Mouse (Mus musculus): ENCODE results near the gene Ubl4b. TPM values are rescaled to one million over a fixed set of nuclear protein-coding genes. Genes with fewer than 3 reads are reported as not detected.

Gene Ubl4b
- polyA plus RNA-seq, 1 experiment = not detected

DNA sequence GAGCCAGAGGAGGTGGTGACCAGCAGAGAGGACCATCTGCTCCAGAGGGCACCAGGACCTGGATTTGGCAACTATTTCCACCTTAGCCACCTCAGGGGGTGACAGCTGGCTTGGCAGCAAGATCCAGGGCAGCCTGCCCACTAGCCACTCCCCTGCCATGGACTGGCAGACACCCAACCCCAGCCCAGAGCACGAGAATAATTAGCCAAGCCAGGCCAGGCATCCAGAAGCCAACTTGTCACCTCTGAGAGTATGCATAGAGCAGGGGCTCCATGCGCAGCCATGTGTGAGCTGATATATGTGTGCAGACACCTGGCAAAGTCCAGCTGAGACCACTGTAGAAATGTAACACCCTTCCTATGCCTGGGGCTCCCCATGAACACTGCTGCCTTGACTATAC lies 7.9 kb downstream of the Ubl4b start:
- Histone ChIP-seq H3K27ac (replicated peaks; ENCODE audit: low read depth, low read length) (no peak overlapping the region), H3K4me1 (ENCODE audit: control insufficient read depth, insufficient read depth, insufficient read length, low read length) (no peaks in the 10 kb centered on the region), H3K4me3 (ENCODE audit: insufficient read depth, low read depth, low read length) (no peak overlapping the region)

DNA sequence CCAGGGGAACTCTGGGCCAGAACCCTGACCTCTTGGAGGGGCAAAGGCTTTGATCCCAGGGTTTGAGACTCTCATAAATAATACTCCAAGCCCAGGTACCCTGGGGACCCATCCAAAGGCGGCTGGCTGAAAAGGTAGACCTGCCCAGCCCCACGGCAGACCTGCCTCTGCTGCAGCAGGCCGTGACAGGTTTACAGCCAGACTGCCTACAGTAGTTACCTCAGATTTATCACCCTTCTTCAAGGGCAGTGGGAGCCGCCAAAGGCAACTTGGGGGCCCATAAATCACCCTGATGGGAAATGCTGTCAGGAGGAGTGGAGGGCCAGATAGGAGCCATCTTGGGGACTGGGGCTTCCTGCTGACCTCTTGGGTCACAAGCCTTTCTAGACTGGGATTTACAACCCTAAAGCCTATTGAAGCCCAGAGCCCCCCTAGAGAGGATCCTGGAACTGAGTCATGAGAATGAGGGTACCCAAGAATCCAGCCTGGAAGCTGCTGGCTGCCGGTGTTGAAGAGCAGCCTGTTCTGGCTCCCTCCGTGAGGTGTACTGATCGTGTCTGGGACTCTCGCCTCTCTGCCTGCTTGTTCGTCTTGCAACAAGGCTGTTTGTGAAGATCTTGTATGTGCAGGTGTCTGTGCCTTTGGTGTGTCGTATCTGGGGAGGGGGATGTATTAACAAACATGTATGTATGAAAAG lies 9.0 kb downstream of the Ubl4b start:
- no peaks in the 10 kb centered on the region for H3K4me1 ChIP-seq (ENCODE audit: control insufficient read depth, insufficient read depth, insufficient read length, low read length)
- no peak overlapping the region for H3K27ac ChIP-seq (replicated peaks; ENCODE audit: low read depth, low read length)
- H3K4me3 ChIP-seq (ENCODE audit: insufficient read depth, low read depth, low read length) = no peak overlapping the region

DNA sequence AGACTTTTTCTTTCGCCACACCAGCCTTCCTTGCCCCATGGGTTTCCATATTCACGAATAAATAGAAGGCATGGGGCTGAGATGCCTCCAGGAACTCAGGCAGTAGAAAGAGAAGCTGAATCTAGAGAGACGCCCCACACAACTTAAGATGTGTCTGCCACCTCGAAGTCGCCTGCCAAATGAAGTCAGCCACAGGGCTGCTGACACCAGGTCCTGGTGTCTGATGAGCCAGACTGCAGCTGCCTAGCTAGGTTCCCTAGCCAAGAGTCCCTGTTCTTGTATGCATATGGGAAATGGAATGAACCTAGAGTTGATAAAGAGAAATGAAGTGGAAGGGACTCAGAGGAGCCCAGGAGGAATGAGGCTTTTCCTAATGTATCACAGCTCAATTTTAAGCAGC lies 9.6 kb downstream of the Ubl4b start:
- Histone ChIP-seq H3K4me3 (ENCODE audit: insufficient read depth, low read depth, low read length) (no peak overlapping the region), H3K27ac (replicated peaks; ENCODE audit: low read depth, low read length) (no peak overlapping the region), H3K4me1 (ENCODE audit: control insufficient read depth, insufficient read depth, insufficient read length, low read length) (no peaks in the 10 kb centered on the region)

GRCm38 (mm10) chr3:107543158-107544080 lies 11.5 kb downstream of the Ubl4b start:
- Histone ChIP-seq H3K4me3 (ENCODE audit: insufficient read depth, low read depth, low read length) (no peak overlapping the region), H3K27ac (replicated peaks; ENCODE audit: low read depth, low read length) (no peak overlapping the region), H3K4me1 (ENCODE audit: control insufficient read depth, insufficient read depth, insufficient read length, low read length) (no peaks in the 10 kb centered on the region)

GRCm38 (mm10) chr3:107542584-107542983 lies 12.3 kb downstream of the Ubl4b start:
- H3K4me1 ChIP-seq (ENCODE audit: control insufficient read depth, insufficient read depth, insufficient read length, low read length) = no peaks in the 10 kb centered on the region
- no peak overlapping the region for H3K4me3 ChIP-seq (ENCODE audit: insufficient read depth, low read depth, low read length)
- H3K27ac ChIP-seq (replicated peaks; ENCODE audit: low read depth, low read length) = no peak overlapping the region

DNA sequence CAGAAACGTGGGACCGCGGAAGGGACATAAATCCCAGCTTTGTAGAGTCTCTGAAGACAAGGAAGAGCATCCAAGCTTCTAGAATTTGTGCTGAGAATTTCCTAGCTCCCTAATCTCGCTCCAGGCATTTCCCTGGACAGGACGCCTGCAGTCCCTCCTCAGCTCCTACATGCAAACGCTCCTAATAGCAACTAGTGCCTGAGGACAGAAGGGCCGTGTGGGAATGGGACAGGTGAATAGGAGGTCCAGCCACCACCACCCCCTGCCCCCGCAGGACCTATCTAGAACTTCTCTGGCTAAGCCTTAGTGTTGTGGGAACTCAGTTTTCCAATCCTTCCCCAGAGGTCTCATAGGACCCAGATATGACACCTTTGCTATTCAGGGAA lies 17.4 kb downstream of the Ubl4b start:
- H3K27ac ChIP-seq (replicated peaks; ENCODE audit: low read depth, low read length) = no peak overlapping the region
- no peak overlapping the region for H3K4me3 ChIP-seq (ENCODE audit: insufficient read depth, low read depth, low read length)
- H3K4me1 ChIP-seq (ENCODE audit: control insufficient read depth, insufficient read depth, insufficient read length, low read length) = no peaks in the 10 kb centered on the region; the same call in 1 of the 2 replicates

GRCm38 (mm10) chr3:107536810-107537503 lies 17.9 kb downstream of the Ubl4b start:
- Histone ChIP-seq H3K4me1 (ENCODE audit: control insufficient read depth, insufficient read depth, insufficient read length, low read length) (no peaks in the 10 kb centered on the region; the same call in 1 of the 2 replicates), H3K4me3 (ENCODE audit: insufficient read depth, low read depth, low read length) (no peak overlapping the region), H3K27ac (replicated peaks; ENCODE audit: low read depth, low read length) (no peak overlapping the region)

DNA sequence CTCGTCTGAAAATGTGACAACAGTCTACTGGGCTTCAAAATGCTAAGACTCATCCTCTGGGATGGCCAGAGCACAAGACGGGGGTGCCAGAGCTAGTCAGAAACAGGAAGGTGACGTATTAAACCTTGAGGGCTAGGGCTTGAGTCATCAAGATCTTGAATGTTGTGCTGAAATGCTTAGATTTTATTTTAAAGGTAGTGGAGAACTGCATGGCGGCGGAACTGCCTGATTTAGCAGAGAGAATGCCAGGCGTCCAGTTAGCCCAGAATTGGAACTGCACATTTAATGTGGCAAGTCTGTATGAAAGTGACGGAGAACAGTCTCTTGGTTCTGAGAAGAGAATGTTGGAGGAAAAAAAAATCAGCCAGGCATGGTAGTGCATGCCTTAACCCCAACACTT lies 19.9 kb downstream of the Ubl4b start:
- H3K4me1 ChIP-seq (ENCODE audit: control insufficient read depth, insufficient read depth, insufficient read length, low read length) = no peaks in the 10 kb centered on the region; the same call in 1 of the 2 replicates
- no peak overlapping the region for H3K27ac ChIP-seq (replicated peaks; ENCODE audit: low read depth, low read length)

GRCm38 (mm10) chr3:107533532-107533931 lies 21.3 kb downstream of the Ubl4b start:
- H3K4me3 ChIP-seq (ENCODE audit: insufficient read depth, low read depth, low read length) = no peak overlapping the region
- H3K4me1 ChIP-seq (ENCODE audit: control insufficient read depth, insufficient read depth, insufficient read length, low read length) = no peaks in the 10 kb centered on the region; the same call in 1 of the 2 replicates
- H3K27ac ChIP-seq (replicated peaks; ENCODE audit: low read depth, low read length) = no peak overlapping the region

More for the DNA sequence above, 19.9 kb downstream of the Ubl4b start:
- no peak overlapping the region for H3K4me3 ChIP-seq (ENCODE audit: insufficient read depth, low read depth, low read length)

DNA sequence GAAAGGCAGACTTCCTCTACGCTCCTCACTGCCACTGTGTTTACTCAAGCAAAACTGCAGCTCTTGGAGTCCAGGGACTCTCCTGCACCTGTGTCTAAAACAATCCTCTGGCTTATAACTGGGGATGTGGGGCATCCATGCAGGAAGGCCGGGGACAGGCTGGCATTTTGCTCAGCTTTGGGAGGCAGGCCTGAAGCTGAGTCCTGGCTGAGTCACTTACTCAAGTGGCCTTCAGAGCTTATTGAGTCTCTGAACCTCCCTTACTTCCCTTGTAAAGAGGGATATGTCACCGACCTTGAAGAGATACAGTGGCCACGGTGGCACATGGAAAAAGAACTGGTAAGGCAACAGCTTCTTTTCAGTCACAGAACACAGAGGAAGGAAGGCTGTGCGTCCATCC lies 24.3 kb downstream of the Ubl4b start:
- Histone ChIP-seq H3K4me1 (ENCODE audit: control insufficient read depth, insufficient read depth, insufficient read length, low read length) (no peaks in the 10 kb centered on the region), H3K27ac (replicated peaks; ENCODE audit: low read depth, low read length) (no peak overlapping the region), H3K4me3 (ENCODE audit: insufficient read depth, low read depth, low read length) (no peak overlapping the region)

DNA sequence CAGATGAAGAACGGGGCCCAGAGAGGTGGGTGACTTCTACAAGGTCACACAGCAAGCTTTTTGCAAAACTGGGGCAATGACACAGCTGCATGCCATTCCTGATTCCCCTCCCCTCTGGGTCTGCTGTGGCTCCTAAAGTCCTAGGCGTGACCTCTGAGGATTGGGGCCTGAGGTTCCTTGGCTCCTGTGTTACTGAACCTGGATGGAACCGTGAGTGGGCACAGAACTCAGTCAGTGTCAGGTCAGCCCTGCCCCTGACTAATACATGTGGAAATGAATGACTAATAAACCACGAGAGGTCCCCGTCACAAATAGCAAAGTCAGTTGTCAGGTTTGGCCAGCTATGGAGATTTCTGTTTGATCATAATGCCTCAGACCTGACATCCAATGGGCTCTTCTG lies 25.7 kb downstream of the Ubl4b start:
- H3K4me3 ChIP-seq (ENCODE audit: insufficient read depth, low read depth, low read length) = no peak overlapping the region
- H3K27ac ChIP-seq (replicated peaks; ENCODE audit: low read depth, low read length) = no peak overlapping the region

DNA sequence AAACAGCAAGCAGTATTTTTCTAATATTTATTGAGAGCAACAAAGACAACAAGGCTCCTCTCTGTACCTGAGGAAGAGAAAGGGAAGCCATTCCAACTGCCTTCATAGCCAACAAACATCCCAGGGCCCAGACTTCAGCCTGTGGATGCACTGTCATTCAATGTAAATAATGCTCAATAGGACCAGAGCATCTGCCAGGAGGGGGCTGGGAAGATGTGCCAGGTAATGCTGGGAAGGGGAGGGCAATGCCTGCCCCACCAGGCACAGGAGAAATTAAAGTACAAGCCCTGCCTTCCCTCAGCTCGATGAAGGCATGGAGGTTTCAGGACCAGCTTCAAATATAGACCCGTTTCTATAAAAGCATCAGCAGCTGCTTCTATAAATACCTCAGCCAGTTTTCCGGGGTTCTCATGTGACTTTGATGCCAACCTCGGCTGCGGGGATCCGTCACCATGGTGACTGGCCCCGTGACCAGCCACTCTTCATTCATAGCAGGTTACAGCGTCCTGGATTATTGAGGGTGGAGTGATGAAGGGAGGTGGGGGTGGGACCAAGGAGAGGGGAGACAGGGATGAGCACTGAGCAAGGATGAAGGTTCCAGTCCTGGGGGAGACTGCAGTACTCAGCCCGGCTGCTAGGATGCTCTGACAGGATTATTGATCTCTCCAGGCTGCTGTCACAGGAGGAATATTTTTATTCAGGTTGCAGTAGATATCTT lies 26.3 kb downstream of the Ubl4b start:
- no peaks in the 10 kb centered on the region for H3K4me1 ChIP-seq (ENCODE audit: control insufficient read depth, insufficient read depth, insufficient read length, low read length)
- H3K27ac ChIP-seq (replicated peaks; ENCODE audit: low read depth, low read length) = no peak overlapping the region
- H3K4me3 ChIP-seq (ENCODE audit: insufficient read depth, low read depth, low read length) = no peak overlapping the region

More for the DNA sequence above, 25.7 kb downstream of the Ubl4b start:
- no peaks in the 10 kb centered on the region for H3K4me1 ChIP-seq (ENCODE audit: control insufficient read depth, insufficient read depth, insufficient read length, low read length)

GRCm38 (mm10) chr3:107524547-107524946 lies 30.3 kb downstream of the Ubl4b start:
- Histone ChIP-seq H3K4me1 (ENCODE audit: control insufficient read depth, insufficient read depth, insufficient read length, low read length) (no peaks in the 10 kb centered on the region), H3K4me3 (ENCODE audit: insufficient read depth, low read depth, low read length) (no peak overlapping the region), H3K27ac (replicated peaks; ENCODE audit: low read depth, low read length) (no peak overlapping the region)

DNA sequence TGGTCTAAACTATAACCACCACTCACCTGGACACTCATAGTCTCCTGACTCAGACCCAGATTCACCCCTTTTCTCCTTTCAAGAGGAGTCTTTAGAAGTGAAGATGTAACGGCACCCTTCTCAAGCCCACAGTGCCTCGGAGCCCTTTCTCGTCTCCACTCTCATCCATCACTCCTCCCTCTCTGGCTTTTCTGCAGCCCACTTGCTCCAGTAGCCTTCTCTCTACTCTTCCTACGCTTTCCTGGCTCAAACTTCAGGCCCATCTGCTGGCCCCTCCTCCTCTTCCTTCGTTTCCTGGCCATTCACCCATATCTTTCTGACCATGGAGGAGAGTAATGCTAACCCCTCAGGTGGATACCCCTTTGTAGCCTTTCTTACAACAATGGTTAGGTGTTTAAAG lies 33.9 kb downstream of the Ubl4b start:
- Histone ChIP-seq H3K27ac (replicated peaks; ENCODE audit: low read depth, low read length) (no peak overlapping the region), H3K4me3 (ENCODE audit: insufficient read depth, low read depth, low read length) (no peak overlapping the region), H3K4me1 (ENCODE audit: control insufficient read depth, insufficient read depth, insufficient read length, low read length) (no peaks in the 10 kb centered on the region)
